Mouse (Mus musculus) lung, postnatal 0 days (tissue): ENCODE measurements around the gene Slamf8. TPM values are rescaled to one million over a fixed set of nuclear protein-coding genes. Genes with fewer than 3 reads are reported as not detected.

Experiments used
- ATAC-seq: fragments of 200-750 bp; cut with Nextera tagmentation; 2 replicates; pipeline ENCODE4 v1.8.0; 2017; ENCODE audit warnings: moderate library complexity
- DNase-seq: peaks from one replicate; pipeline ENCODE4 v3.0.0-alpha.2; 2016; ENCODE audit warnings: low spot score
- H3K27ac ChIP-seq: fragments of 300-500 bp; sonication (generic); 2 replicates; pipeline ENCODE4 v1.5.1; 2014; ENCODE audit warnings: antibody characterized with exemption, mild to moderate bottlenecking, low read length, mixed read lengths
- H3K27me3 ChIP-seq: fragments of 300-500 bp; sonication (generic); replicated peaks from 2 replicates; pipeline ENCODE4 v1.6.1; 2014; ENCODE audit warnings: low read length, mixed read lengths; ENCODE audit not compliant: insufficient read depth
- H3K36me3 ChIP-seq: fragments of 300-500 bp; sonication (generic); 2 replicates; pipeline ENCODE4 v1.6.1; 2014; ENCODE audit warnings: low read length, mixed read lengths; ENCODE audit not compliant: insufficient read depth
- H3K4me1 ChIP-seq: fragments of 300-500 bp; sonication (generic); 2 replicates; pipeline ENCODE4 v1.6.1; 2014; ENCODE audit warnings: antibody characterized with exemption, low read depth, low read length, mixed read lengths; ENCODE audit not compliant: insufficient read depth
- H3K4me2 ChIP-seq: fragments of 300-500 bp; sonication (generic); replicated peaks from 2 replicates; pipeline ENCODE4 v1.6.1; 2014; ENCODE audit warnings: low read depth, mild to moderate bottlenecking, low read length, moderate library complexity, mixed read lengths
- H3K4me3 ChIP-seq: fragments of 300-500 bp; sonication (generic); 2 replicates; pipeline ENCODE4 v1.5.1; 2014; ENCODE audit warnings: low read depth, low read length
- H3K9ac ChIP-seq: fragments of 300-500 bp; sonication (generic); replicated peaks from 2 replicates; pipeline ENCODE4 v1.6.1; 2014; ENCODE audit warnings: low read depth, mild to moderate bottlenecking
- H3K9me3 ChIP-seq: fragments of 300-500 bp; sonication (generic); 2 replicates; pipeline ENCODE4 v1.6.1; 2016; ENCODE audit warnings: low read length, mixed read lengths
- CTCF ChIP-seq: IDR thresholded peaks from 2 replicates; pipeline ENCODE4 v1.5.1; 2016; ENCODE audit warnings: antibody characterized with exemption, mild to moderate bottlenecking
- EP300 ChIP-seq: IDR thresholded peaks from 2 replicates; pipeline ENCODE4 v1.6.1; 2016; ENCODE audit warnings: antibody characterized with exemption, mild to moderate bottlenecking, control low read depth
- WGBS: fragments of 180-500 bp; shearing (Covaris S2); extraction: QIAGEN DNeasy Blood & Tissue Kit; methylation state at CpG from one replicate; pipeline ENCODE4 v1.1.7; 2014; 5-methylcytosine and 5-hydroxymethylcytosine counted together
- polyA plus RNA-seq: library from polyadenylated mRNA; unstranded; fragments of >200 nt; fragmentation: Nextera tagmentation; extraction: Ambion mirVana; gene quantifications from 2 replicates; pipeline ENCODE4 v1.2.1, GENCODE M21; 2015

The Slamf8 gene
- polyA plus RNA-seq, 1 experiment from 2014 or later, result 0.07 TPM

GRCm38 (mm10) chr1:172619235-172619634, 28.9 kb upstream of the Slamf8 start:
- Histone ChIP-seq H3K4me2 (no peak overlapping the region), H3K27ac (no peak overlapping the region), H3K36me3 (no peaks in the 10 kb centered on the region), H3K9me3 (no peaks in the 10 kb centered on the region), H3K4me3 (no peak overlapping the region), H3K9ac (no peak overlapping the region), H3K4me1 (no peaks in the 10 kb centered on the region), H3K27me3 (no peaks in the 10 kb centered on the region; the same call in 1 of the 2 replicates)
- 16% methylated on average over 7 of the region's 7 CpGs for WGBS
- TF ChIP-seq EP300 (no peak), CTCF (peak; percentile 92)
- ATAC-seq (peak; percentile 62), DNase-seq (peak; percentile 63)

GRCm38 (mm10) chr1:172618141-172618540, 27.8 kb upstream of the Slamf8 start:
- Histone ChIP-seq H3K27me3 (no peaks in the 10 kb centered on the region; the same call in 1 of the 2 replicates), H3K9ac (no peak overlapping the region), H3K4me2 (no peak overlapping the region), H3K4me3 (no peak overlapping the region), H3K9me3 (no peaks in the 10 kb centered on the region), H3K4me1 (no peaks in the 10 kb centered on the region), H3K27ac (no peak overlapping the region), H3K36me3 (no peaks in the 10 kb centered on the region)
- DNase-seq (no peak), ATAC-seq (no peak)
- 80% methylated on average over 4 of the region's 4 CpGs for WGBS
- TF ChIP-seq EP300, result no peak
- TF ChIP-seq CTCF, result no peak

GRCm38 (mm10) chr1:172617365-172618076, 27.2 kb upstream of the Slamf8 start:
- WGBS, result 27% methylated on average over 14 of the region's 14 CpGs
- no peak overlapping the region for H3K27ac ChIP-seq
- H3K9me3 ChIP-seq, result no peaks in the 10 kb centered on the region
- ATAC-seq (no peak), DNase-seq (peak; percentile 4)
- no peak overlapping the region for H3K4me3 ChIP-seq
- H3K9ac ChIP-seq, result no peak overlapping the region
- H3K36me3 ChIP-seq, result no peaks in the 10 kb centered on the region
- no peaks in the 10 kb centered on the region; the same call in 1 of the 2 replicates for H3K27me3 ChIP-seq
- H3K4me1 ChIP-seq, result no peaks in the 10 kb centered on the region
- TF ChIP-seq EP300 (no peak), CTCF (no peak)
- no peak overlapping the region for H3K4me2 ChIP-seq

GRCm38 (mm10) chr1:172616537-172617300, 26.4 kb upstream of the Slamf8 start:
- 9% methylated on average over 22 of the region's 22 CpGs for WGBS
- H3K4me3 ChIP-seq, result no peak overlapping the region

GRCm38 (mm10) chr1:172615412-172615811, 25.0 kb upstream of the Slamf8 start:
- TF ChIP-seq CTCF (no peak), EP300 (no peak)
- 33% methylated on average over 4 of the region's 4 CpGs for WGBS
- ATAC-seq, result no peak

More at GRCm38 (mm10) chr1:172616537-172617300, 26.4 kb upstream of the Slamf8 start:
- TF ChIP-seq CTCF, result no peak
- TF ChIP-seq EP300, result no peak
- ATAC-seq (0 out of 2 replicates have a peak, but pooled peaks have one; percentile 17), DNase-seq (peak; percentile 6)
- H3K27ac ChIP-seq, result no peak overlapping the region
- no peaks in the 10 kb centered on the region for H3K4me1 ChIP-seq
- H3K4me2 ChIP-seq, result 0 out of 2 replicates have a peak overlapping the region, but pooled peaks have one; percentile 9
- no peaks in the 10 kb centered on the region for H3K9me3 ChIP-seq
- no peaks in the 10 kb centered on the region for H3K36me3 ChIP-seq
- no peaks in the 10 kb centered on the region; the same call in 1 of the 2 replicates for H3K27me3 ChIP-seq
- H3K9ac ChIP-seq, result no peak overlapping the region

GRCm38 (mm10) chr1:172614654-172615053, 24.3 kb upstream of the Slamf8 start:
- ATAC-seq (no peak), DNase-seq (no peak)
- Histone ChIP-seq H3K9ac (no peak overlapping the region), H3K4me2 (no peak overlapping the region), H3K27me3 (no peaks in the 10 kb centered on the region; the same call in 1 of the 2 replicates), H3K36me3 (no peaks in the 10 kb centered on the region), H3K9me3 (no peaks in the 10 kb centered on the region), H3K4me1 (no peaks in the 10 kb centered on the region), H3K27ac (no peak overlapping the region), H3K4me3 (no peak overlapping the region)
- 81% methylated on average over 10 of the region's 10 CpGs for WGBS
- no peak for TF ChIP-seq CTCF
- TF ChIP-seq EP300, result no peak

More at GRCm38 (mm10) chr1:172615412-172615811, 25.0 kb upstream of the Slamf8 start:
- Histone ChIP-seq H3K27ac (no peak overlapping the region), H3K4me3 (no peak overlapping the region), H3K27me3 (no peaks in the 10 kb centered on the region; the same call in 1 of the 2 replicates), H3K9me3 (no peaks in the 10 kb centered on the region), H3K36me3 (no peaks in the 10 kb centered on the region), H3K9ac (no peak overlapping the region), H3K4me2 (no peak overlapping the region), H3K4me1 (no peaks in the 10 kb centered on the region)
- DNase-seq, result no peak
